Mouse (Mus musculus): Measurements from ENCODE around the gene Naip1. TPM values are rescaled to one million over a fixed set of nuclear protein-coding genes. Genes with fewer than 3 reads are reported as not detected.
"Not testable (repeated sequence)": the region's sequence is repeated elsewhere in the genome, so short reads cannot be mapped to it uniquely, and the experiment has no call there.

The Naip1 gene
- not detected in 2 replicates for polyA plus RNA-seq (2015; fragmentation: Nextera tagmentation; extraction: Ambion mirVana)

GRCm38 (mm10) chr13:100452415-100453127, at the start of gene Naip1:
Gene Naip1, minus strand, starts transcription at chr13:100452869.
- H3K4me1 ChIP-seq (replicated peaks; ENCODE audit: control insufficient read depth, insufficient read depth, low read length); H3K9ac ChIP-seq (ENCODE audit: low read length); ATAC-seq (ENCODE audit: low read depth); H3K9me3 ChIP-seq (ENCODE audit: control insufficient read depth, low read length); H3K4me2 ChIP-seq (ENCODE audit: low read depth, low read length); H3K27me3 ChIP-seq (ENCODE audit: control insufficient read depth, insufficient read depth, low read depth, low read length); H3K4me3 ChIP-seq (ENCODE audit: low read length); H3K36me3 ChIP-seq (ENCODE audit: control insufficient read depth, insufficient read depth, low read length); H3K27ac ChIP-seq (ENCODE audit: low read length): not testable (repeated sequence)
- WGBS = 69% methylated on average over 8 of the region's 8 CpGs

- H3K9ac ChIP-seq (ENCODE audit: low read length); ATAC-seq (ENCODE audit: low read depth): not testable (repeated sequence)
These were observed 47.0 kb upstream of the Naip1 start for GRCm38 (mm10) chr13:100499625-100500024.

GRCm38 (mm10) chr13:100495337-100495736, 42.7 kb upstream of the Naip1 start:
- Histone ChIP-seq H3K4me2 (ENCODE audit: low read depth, low read length) (no peak overlapping the region), H3K27me3 (ENCODE audit: control insufficient read depth, insufficient read depth, low read depth, low read length) (no peaks in the 10 kb centered on the region), H3K4me1 (replicated peaks; ENCODE audit: control insufficient read depth, insufficient read depth, low read length) (peaks cover 11% of the 10 kb centered on the region), H3K9me3 (ENCODE audit: control insufficient read depth, low read length) (no peaks in the 10 kb centered on the region), H3K4me3 (ENCODE audit: low read length) (no peak overlapping the region), H3K9ac (ENCODE audit: low read length) (no peak overlapping the region), H3K36me3 (ENCODE audit: control insufficient read depth, insufficient read depth, low read length) (no peaks in the 10 kb centered on the region), H3K27ac (ENCODE audit: low read length) (peak overlapping the region; percentile 55)
- 65% methylated on average over 4 of the region's 4 CpGs for WGBS
- ATAC-seq (ENCODE audit: low read depth) = peak; percentile 64

More at GRCm38 (mm10) chr13:100499625-100500024, 47.0 kb upstream of the Naip1 start:
- not testable (repeated sequence) for H3K27me3 ChIP-seq (ENCODE audit: control insufficient read depth, insufficient read depth, low read depth, low read length); H3K36me3 ChIP-seq (ENCODE audit: control insufficient read depth, insufficient read depth, low read length); H3K27ac ChIP-seq (ENCODE audit: low read length); H3K4me3 ChIP-seq (ENCODE audit: low read length); H3K4me1 ChIP-seq (replicated peaks; ENCODE audit: control insufficient read depth, insufficient read depth, low read length); H3K4me2 ChIP-seq (ENCODE audit: low read depth, low read length); H3K9me3 ChIP-seq (ENCODE audit: control insufficient read depth, low read length)

- H3K27me3 ChIP-seq (ENCODE audit: control insufficient read depth, insufficient read depth, low read depth, low read length); H3K9ac ChIP-seq (ENCODE audit: low read length); H3K36me3 ChIP-seq (ENCODE audit: control insufficient read depth, insufficient read depth, low read length); H3K4me2 ChIP-seq (ENCODE audit: low read depth, low read length); H3K9me3 ChIP-seq (ENCODE audit: control insufficient read depth, low read length); ATAC-seq (ENCODE audit: low read depth); H3K27ac ChIP-seq (ENCODE audit: low read length); H3K4me3 ChIP-seq (ENCODE audit: low read length): not testable (repeated sequence)
- whole genome bisulfite sequencing = 65% methylated on average over 8 of the region's 8 CpGs
- peaks cover 11% of the 10 kb centered on the region for H3K4me1 ChIP-seq (replicated peaks; ENCODE audit: control insufficient read depth, insufficient read depth, low read length)
These were observed 41.7 kb upstream of the Naip1 start for GRCm38 (mm10) chr13:100494370-100494769.

- 58% methylated on average over 8 of the region's 8 CpGs for WGBS
- no peak for ATAC-seq (ENCODE audit: low read depth)
- H3K27me3 ChIP-seq (ENCODE audit: control insufficient read depth, insufficient read depth, low read depth, low read length) = no peaks in the 10 kb centered on the region
- H3K4me3 ChIP-seq (ENCODE audit: low read length) = no peak overlapping the region
- no peak overlapping the region for H3K4me2 ChIP-seq (ENCODE audit: low read depth, low read length)
- no peak overlapping the region for H3K27ac ChIP-seq (ENCODE audit: low read length)
- no peak overlapping the region for H3K9ac ChIP-seq (ENCODE audit: low read length)
- no peaks in the 10 kb centered on the region for H3K9me3 ChIP-seq (ENCODE audit: control insufficient read depth, low read length)
- peaks cover 11% of the 10 kb centered on the region for H3K4me1 ChIP-seq (replicated peaks; ENCODE audit: control insufficient read depth, insufficient read depth, low read length)
- H3K36me3 ChIP-seq (ENCODE audit: control insufficient read depth, insufficient read depth, low read length) = peaks cover 5% of the 10 kb centered on the region
These were observed 40.6 kb upstream of the Naip1 start for GRCm38 (mm10) chr13:100493313-100493712.

GRCm38 (mm10) chr13:100492061-100492787, 39.6 kb upstream of the Naip1 start, which contains the start of gene Gtf2h2:
Gene Gtf2h2, minus strand, starts transcription at chr13:100492579.
- Histone ChIP-seq H3K4me3 (ENCODE audit: low read length) (peak within 1 kb of the TSS; percentile 94), H3K9ac (ENCODE audit: low read length) (peak within 1 kb of the TSS; percentile 92), H3K27me3 (ENCODE audit: control insufficient read depth, insufficient read depth, low read depth, low read length) (no peaks in the 10 kb centered on the region), H3K9me3 (ENCODE audit: control insufficient read depth, low read length) (no peaks in the 10 kb centered on the region), H3K4me2 (ENCODE audit: low read depth, low read length) (peak within 1 kb of the TSS; percentile 80), H3K27ac (ENCODE audit: low read length) (peak within 1 kb of the TSS; percentile 83), H3K36me3 (ENCODE audit: control insufficient read depth, insufficient read depth, low read length) (peaks cover 9% of the 10 kb centered on the region), H3K4me1 (replicated peaks; ENCODE audit: control insufficient read depth, insufficient read depth, low read length) (peaks cover 11% of the 10 kb centered on the region)
- peak; percentile 86 for ATAC-seq (ENCODE audit: low read depth)
- WGBS = under 1% methylated on average over 51 of the region's 51 CpGs

- no peaks in the 10 kb centered on the region for H3K27me3 ChIP-seq (ENCODE audit: control insufficient read depth, insufficient read depth, low read depth, low read length)
- peak overlapping the region; percentile 80 for H3K4me2 ChIP-seq (ENCODE audit: low read depth, low read length)
- 16% methylated on average over 6 of the region's 6 CpGs for WGBS
- peaks cover 11% of the 10 kb centered on the region for H3K4me1 ChIP-seq (replicated peaks; ENCODE audit: control insufficient read depth, insufficient read depth, low read length)
- H3K4me3 ChIP-seq (ENCODE audit: low read length) = peak overlapping the region; percentile 94
- peaks cover 11% of the 10 kb centered on the region for H3K36me3 ChIP-seq (ENCODE audit: control insufficient read depth, insufficient read depth, low read length)
- H3K9ac ChIP-seq (ENCODE audit: low read length) = peak overlapping the region; percentile 92
- no peaks in the 10 kb centered on the region for H3K9me3 ChIP-seq (ENCODE audit: control insufficient read depth, low read length)
- no peak for ATAC-seq (ENCODE audit: low read depth)
- peak overlapping the region; percentile 83; the same call in 1 of the 2 replicates for H3K27ac ChIP-seq (ENCODE audit: low read length)
These were observed 39.0 kb upstream of the Naip1 start for GRCm38 (mm10) chr13:100491623-100492022.

- H3K36me3 ChIP-seq (ENCODE audit: control insufficient read depth, insufficient read depth, low read length) = peaks cover 15% of the 10 kb centered on the region
- no peak for ATAC-seq (ENCODE audit: low read depth)
- peaks cover 11% of the 10 kb centered on the region for H3K4me1 ChIP-seq (replicated peaks; ENCODE audit: control insufficient read depth, insufficient read depth, low read length)
- H3K27ac ChIP-seq (ENCODE audit: low read length) = no peak overlapping the region
- no peaks in the 10 kb centered on the region for H3K9me3 ChIP-seq (ENCODE audit: control insufficient read depth, low read length)
- no peaks in the 10 kb centered on the region for H3K27me3 ChIP-seq (ENCODE audit: control insufficient read depth, insufficient read depth, low read depth, low read length)
- H3K4me2 ChIP-seq (ENCODE audit: low read depth, low read length) = no peak overlapping the region
- H3K4me3 ChIP-seq (ENCODE audit: low read length) = no peak overlapping the region
- H3K9ac ChIP-seq (ENCODE audit: low read length) = no peak overlapping the region
- 87% methylated on average over 5 of the region's 5 CpGs for WGBS
These were observed 37.8 kb upstream of the Naip1 start for GRCm38 (mm10) chr13:100490424-100490823.

- H3K27ac ChIP-seq (ENCODE audit: low read length) = no peak overlapping the region
- no peaks in the 10 kb centered on the region for H3K4me1 ChIP-seq (replicated peaks; ENCODE audit: control insufficient read depth, insufficient read depth, low read length)
- WGBS = 61% methylated on average over 7 of the region's 7 CpGs
- ATAC-seq (ENCODE audit: low read depth) = no peak
- H3K36me3 ChIP-seq (ENCODE audit: control insufficient read depth, insufficient read depth, low read length) = peaks cover 27% of the 10 kb centered on the region
- no peaks in the 10 kb centered on the region for H3K27me3 ChIP-seq (ENCODE audit: control insufficient read depth, insufficient read depth, low read depth, low read length)
- no peaks in the 10 kb centered on the region for H3K9me3 ChIP-seq (ENCODE audit: control insufficient read depth, low read length)
- H3K4me3 ChIP-seq (ENCODE audit: low read length) = no peak overlapping the region
- H3K9ac ChIP-seq (ENCODE audit: low read length) = no peak overlapping the region
- no peak overlapping the region for H3K4me2 ChIP-seq (ENCODE audit: low read depth, low read length)
These were observed 30.9 kb upstream of the Naip1 start for GRCm38 (mm10) chr13:100483610-100484009.

Data from lung, embryonic 16.5 days (tissue).